Mouse (Mus musculus) stomach, embryonic 16.5 days (tissue): Measurements from ENCODE around the gene Cyp2d34. TPM values are rescaled to one million over a fixed set of nuclear protein-coding genes. Genes with fewer than 3 reads are reported as not detected.

Experiments used
- ATAC-seq: fragments of 200-750 bp; cut with Nextera tagmentation; 2 replicates; pipeline ENCODE4 v1.8.0; 2017; ENCODE audit warnings: moderate number of reproducible peaks, moderate TSS enrichment; ENCODE audit not compliant: insufficient read depth, low FRiP score
- H3K27ac ChIP-seq: fragments of 300-500 bp; sonication (generic); 2 replicates; pipeline ENCODE4 v1.5.1; 2014; ENCODE audit warnings: low read length
- H3K27me3 ChIP-seq: fragments of 300-500 bp; sonication (generic); 2 replicates; pipeline ENCODE4 v1.6.1; 2014; ENCODE audit warnings: low read length, control low read depth, mixed read lengths; ENCODE audit not compliant: control insufficient read depth, insufficient read depth
- H3K36me3 ChIP-seq: fragments of 300-500 bp; sonication (generic); 2 replicates; pipeline ENCODE4 v1.6.1; 2014; ENCODE audit warnings: low read length; ENCODE audit not compliant: control insufficient read depth, insufficient read depth
- H3K4me1 ChIP-seq: fragments of 300-500 bp; sonication (generic); 2 replicates; pipeline ENCODE4 v1.6.1; 2014; ENCODE audit warnings: low read length, control low read depth, mixed read lengths; ENCODE audit not compliant: control insufficient read depth, insufficient read depth
- H3K4me2 ChIP-seq: fragments of 300-500 bp; sonication (generic); 2 replicates; pipeline ENCODE4 v1.6.1; 2014; ENCODE audit warnings: low read depth, low read length, mixed read lengths
- H3K4me3 ChIP-seq: fragments of 300-500 bp; sonication (generic); replicated peaks from 2 replicates; pipeline ENCODE4 v1.5.1; 2014; ENCODE audit warnings: mild to moderate bottlenecking, low read length
- H3K9ac ChIP-seq: fragments of 300-500 bp; sonication (generic); 2 replicates; pipeline ENCODE4 v1.6.1; 2014; ENCODE audit warnings: low read length
- H3K9me3 ChIP-seq: fragments of 300-500 bp; sonication (generic); replicated peaks from 2 replicates; pipeline ENCODE4 v1.6.1; 2016; ENCODE audit warnings: low read length, control low read depth; ENCODE audit not compliant: control insufficient read depth
- WGBS: fragments of 180-500 bp; shearing (Covaris S2); extraction: QIAGEN DNeasy Blood & Tissue Kit; methylation state at CpG from one replicate; pipeline ENCODE4 v1.1.7; 2014; 5-methylcytosine and 5-hydroxymethylcytosine counted together
- microRNA-seq: library from miRNA; unstranded; fragments of <30 nt; microRNA quantifications from one replicate; pipeline ENCODE4, GENCODE M21; 2016
- polyA plus RNA-seq: library from polyadenylated mRNA; unstranded; fragments of >200 nt; fragmentation: Nextera tagmentation; extraction: Ambion mirVana; gene quantifications from 2 replicates; pipeline ENCODE4 v1.2.1, GENCODE M21; 2015

Cyp2d34 gene
- polyA plus RNA-seq, 1 experiment from 2014 or later, result not detected

- no peak overlapping the region for H3K27ac ChIP-seq
- no peaks in the 10 kb centered on the region for H3K27me3 ChIP-seq
- H3K4me3 ChIP-seq, result no peak overlapping the region
- no peaks in the 10 kb centered on the region for H3K36me3 ChIP-seq
- ATAC-seq, result no peak
- H3K4me2 ChIP-seq, result no peak overlapping the region
- no peak overlapping the region for H3K9ac ChIP-seq
- 74% methylated on average over 1 of the region's 1 CpGs for WGBS
- no peaks in the 10 kb centered on the region for H3K4me1 ChIP-seq
- H3K9me3 ChIP-seq, result no peaks in the 10 kb centered on the region
Observed at GRCm38 (mm10) chr15:82634976-82635375, 14.2 kb upstream of the Cyp2d34 start.

- WGBS, result 67% methylated on average over 1 of the region's 1 CpGs
- no peaks in the 10 kb centered on the region for H3K4me1 ChIP-seq
- H3K27ac ChIP-seq, result no peak overlapping the region
- no peak overlapping the region for H3K9ac ChIP-seq
- no peaks in the 10 kb centered on the region for H3K27me3 ChIP-seq
- H3K9me3 ChIP-seq, result no peaks in the 10 kb centered on the region
- H3K4me3 ChIP-seq, result no peak overlapping the region
- no peak for ATAC-seq
- no peaks in the 10 kb centered on the region for H3K36me3 ChIP-seq
- no peak overlapping the region for H3K4me2 ChIP-seq
Observed at GRCm38 (mm10) chr15:82621993-82622392, 1.2 kb upstream of the Cyp2d34 start.

DNA sequence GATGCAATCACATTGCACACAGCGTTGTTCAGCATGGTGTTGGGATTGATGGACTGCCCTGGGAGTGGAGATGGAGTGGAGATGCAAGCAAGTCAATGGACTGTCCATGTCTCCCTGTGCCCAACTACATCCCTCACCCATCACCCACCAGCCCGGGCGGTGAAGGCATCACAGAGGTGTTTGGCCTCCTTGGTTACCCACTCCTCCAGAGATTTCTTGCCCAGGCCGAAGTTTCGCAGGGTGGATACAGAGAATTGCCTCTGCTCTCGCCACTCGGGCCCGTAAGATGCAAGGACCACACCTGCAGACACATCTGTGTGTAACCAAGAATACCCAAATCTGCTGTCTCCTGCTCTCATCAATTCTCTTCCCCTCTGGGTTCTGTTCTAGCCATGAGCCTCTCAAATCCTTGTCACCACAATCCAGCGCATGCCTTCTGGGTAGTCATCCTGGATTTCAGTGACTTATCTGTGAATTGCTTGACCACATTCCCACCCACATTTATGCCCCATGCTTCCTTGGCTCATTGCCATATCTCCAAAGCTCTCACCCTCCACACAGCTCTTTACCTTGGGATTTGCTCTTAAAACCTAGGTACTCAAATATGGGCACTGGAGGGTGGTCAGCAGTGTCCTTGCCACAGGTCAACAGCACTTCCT, 2.3 kb downstream of the Cyp2d34 start:
- no peak overlapping the region for H3K4me3 ChIP-seq
- no peaks in the 10 kb centered on the region for H3K4me1 ChIP-seq
- 90% methylated on average over 9 of the region's 9 CpGs for WGBS
- H3K27ac ChIP-seq, result no peak overlapping the region
- no peaks in the 10 kb centered on the region for H3K27me3 ChIP-seq
- no peaks in the 10 kb centered on the region for H3K36me3 ChIP-seq
- no peak for ATAC-seq
- no peak overlapping the region for H3K4me2 ChIP-seq
- no peak overlapping the region for H3K9ac ChIP-seq
- no peaks in the 10 kb centered on the region for H3K9me3 ChIP-seq

- Histone ChIP-seq H3K27me3 (no peaks in the 10 kb centered on the region), H3K4me3 (no peak overlapping the region), H3K4me1 (no peaks in the 10 kb centered on the region), H3K27ac (no peak overlapping the region), H3K36me3 (no peaks in the 10 kb centered on the region), H3K9ac (no peak overlapping the region), H3K9me3 (no peaks in the 10 kb centered on the region), H3K4me2 (no peak overlapping the region)
- no peak for ATAC-seq
- WGBS, result 71% methylated on average over 9 of the region's 9 CpGs
Observed at GRCm38 (mm10) chr15:82582621-82583020, 38.1 kb downstream of the Cyp2d34 start.

GRCm38 (mm10) chr15:82579071-82579470, 41.7 kb downstream of the Cyp2d34 start:
- no peaks in the 10 kb centered on the region for H3K4me1 ChIP-seq
- H3K27me3 ChIP-seq, result no peaks in the 10 kb centered on the region
- no peak overlapping the region for H3K4me3 ChIP-seq
- ATAC-seq, result no peak
- H3K4me2 ChIP-seq, result no peak overlapping the region
- H3K9ac ChIP-seq, result no peak overlapping the region
- no peak overlapping the region for H3K27ac ChIP-seq
- 71% methylated on average over 2 of the region's 2 CpGs for WGBS
- no peaks in the 10 kb centered on the region for H3K9me3 ChIP-seq
- no peaks in the 10 kb centered on the region for H3K36me3 ChIP-seq

DNA sequence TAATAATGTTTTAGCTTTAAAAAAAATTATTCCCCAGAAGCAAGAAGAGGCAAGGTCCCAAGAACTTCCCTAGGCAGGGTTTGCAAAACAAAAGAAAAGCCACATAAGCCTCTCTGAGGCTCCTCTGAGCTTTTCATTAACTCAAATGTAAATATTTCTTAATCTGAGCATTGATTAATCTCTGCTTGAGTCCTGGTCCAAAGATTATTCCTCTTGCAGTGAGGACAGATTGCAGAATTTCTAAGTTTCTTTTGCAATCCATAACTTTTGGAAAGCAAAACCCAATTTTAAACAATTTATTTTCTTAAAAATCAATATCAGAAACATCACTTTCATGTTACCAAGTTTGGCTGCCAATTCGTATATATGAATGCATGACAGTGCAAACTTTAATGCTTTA, 47.9 kb downstream of the Cyp2d34 start:
- no peak for ATAC-seq
- WGBS, result 65% methylated on average over 1 of the region's 1 CpGs
- no peaks in the 10 kb centered on the region for H3K4me1 ChIP-seq

More for the DNA sequence above, 47.9 kb downstream of the Cyp2d34 start:
- no peaks in the 10 kb centered on the region for H3K9me3 ChIP-seq
- no peak overlapping the region for H3K27ac ChIP-seq
- no peak overlapping the region for H3K4me2 ChIP-seq
- no peaks in the 10 kb centered on the region for H3K36me3 ChIP-seq
- no peak overlapping the region for H3K9ac ChIP-seq
- H3K4me3 ChIP-seq, result no peak overlapping the region
- H3K27me3 ChIP-seq, result no peaks in the 10 kb centered on the region

Small RNA genes within 50 kb of the gene (microRNA-seq; reads per million reads assigned to microRNA genes)
- not detected for gene Gm27463
- not detected for gene Gm27742

Other genes with a start within 250 kb of the Cyp2d34 start
- 12.6 and 16.4 TPM in 2 replicates for gene Cyp2d22, start 240.7 kb downstream of the Cyp2d34 start, polyA plus RNA-seq
- gene Cyp2d11, start 226.9 kb downstream of the Cyp2d34 start, polyA plus RNA-seq, result not detected in 2 replicates
- 1.8 and 2.6 TPM in 2 replicates for gene Cyp2d10, start 213.8 kb downstream of the Cyp2d34 start, polyA plus RNA-seq
- gene Cyp2d9, start 187.5 kb downstream of the Cyp2d34 start, polyA plus RNA-seq, result 0.39 TPM in 1 of 2 replicates, not detected in the other
- gene Cyp2d12, start 65.9 kb downstream of the Cyp2d34 start, polyA plus RNA-seq, result not detected in 2 replicates
- gene Cyp2d40, start 143.2 kb upstream of the Cyp2d34 start, polyA plus RNA-seq, result not detected in 2 replicates
- gene Cyp2d26, start 173.3 kb upstream of the Cyp2d34 start, polyA plus RNA-seq, result 24.4 and 34.2 TPM in 2 replicates